Mouse (Mus musculus) right cerebral cortex, postnatal 14 days (tissue): ENCODE measurements at regions not wholly inside any gene's neighbourhood (a gene's known extent, or its start where the extent isn't known, plus 50 kb on each side); places are given as distances from the start of the nearest gene placed in this dataset.
"Not testable (repeated sequence)": the region's sequence is repeated elsewhere in the genome, so short reads cannot be mapped to it uniquely, and the experiment has no call there.

Experiments used
- DNase-seq: peaks from one replicate; pipeline ENCODE4 v3.0.0; 2022

DNA sequence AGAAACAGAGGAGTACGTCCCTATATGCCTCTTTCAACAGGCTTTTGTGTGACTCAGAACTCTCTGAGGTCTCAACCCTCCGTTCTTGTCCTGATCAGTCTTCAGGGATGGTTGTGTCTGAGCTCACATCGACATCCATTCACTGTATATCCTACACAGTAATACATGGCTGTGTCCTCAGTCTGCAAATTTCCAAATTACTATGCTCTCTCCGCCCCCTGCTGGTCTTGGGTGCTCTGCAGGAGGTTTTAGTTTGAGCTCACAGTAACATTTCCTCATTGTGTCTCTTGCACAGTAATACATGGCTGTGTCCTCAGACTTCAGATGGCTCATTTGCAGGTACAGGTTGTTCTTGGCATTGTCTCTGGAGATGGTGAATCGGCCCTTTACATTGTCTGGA lies 53.5 kb downstream of the Adam6a start:
- DNase-seq, result not testable (repeated sequence)

DNA sequence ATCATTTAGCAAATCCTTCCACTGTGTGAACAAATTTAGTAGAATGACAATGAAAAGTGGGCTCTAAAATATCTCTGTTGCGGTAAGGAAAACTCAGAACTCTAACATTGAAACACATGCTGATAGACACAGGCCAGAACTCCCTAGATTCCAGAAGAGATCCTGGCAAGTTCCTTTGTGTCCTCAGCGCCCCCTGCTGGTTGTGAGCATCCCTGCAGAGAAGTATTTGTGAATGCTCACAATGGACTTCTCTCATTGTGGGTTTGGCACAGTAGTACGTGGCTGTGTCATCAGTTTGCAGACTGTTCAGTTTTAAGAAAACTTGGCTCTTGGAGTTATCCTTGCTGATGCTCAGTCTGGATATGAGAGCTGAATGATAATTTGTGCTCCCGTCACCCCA lies 67.2 kb downstream of the Adam6a start:
- peak; percentile 7 for DNase-seq

DNA sequence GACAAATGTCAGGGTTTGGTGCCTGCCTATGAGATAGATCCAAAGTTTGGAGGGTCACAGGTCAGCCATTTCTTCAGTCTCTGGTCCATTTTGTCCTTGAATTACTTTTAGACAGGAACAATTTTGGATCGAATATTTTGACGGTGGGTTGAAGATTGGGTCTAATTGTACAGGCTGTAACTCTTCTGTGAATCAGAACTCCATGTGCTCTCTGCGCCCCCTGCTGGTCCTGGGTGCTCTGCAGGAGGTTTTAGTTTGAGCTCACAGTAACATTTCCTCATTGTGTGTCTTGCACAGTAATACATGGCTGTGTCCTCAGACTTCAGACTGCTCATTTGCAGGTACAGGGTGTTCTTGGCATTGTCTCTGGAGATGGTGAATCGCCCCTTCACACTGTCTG lies 81.5 kb downstream of the Adam6a start:
- not testable (repeated sequence) for DNase-seq

DNA sequence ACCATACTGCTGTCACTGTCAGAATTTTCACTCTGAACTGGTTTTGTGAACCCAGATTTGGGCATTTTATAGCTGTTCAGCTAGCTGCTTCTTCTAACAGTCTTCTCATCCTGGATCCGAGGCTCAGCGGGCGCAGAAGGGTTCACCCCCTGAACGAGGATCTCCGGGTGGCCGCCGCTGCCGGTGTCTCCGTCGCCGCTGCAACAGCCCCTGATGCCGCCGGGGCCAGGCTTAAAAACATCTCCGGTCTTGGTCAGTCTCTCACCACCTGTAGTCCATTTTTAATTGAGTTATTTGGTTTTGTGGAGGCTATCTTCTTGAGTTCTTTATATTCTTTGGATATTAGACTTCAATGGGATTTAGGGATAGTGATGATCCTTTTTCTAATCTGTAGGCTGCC lies 87.1 kb downstream of the Adam6a start:
- DNase-seq, result not testable (repeated sequence)
